Mouse (Mus musculus) cortical plate, adult 2 months (tissue): ENCODE measurements around the gene Ebpl.

ENCODE experiments used
- CTCF ChIP-seq: fragments of 200-500 bp; IDR thresholded peaks from 2 replicates; pipeline ENCODE4 v1.5.1; 2011; ENCODE audit warnings: mild to moderate bottlenecking, control low read depth, low read length; ENCODE audit not compliant: insufficient read depth; ENCODE audit errors: extremely low read depth
- POLR2A ChIP-seq: fragments of 200-500 bp; IDR thresholded peaks from 2 replicates; pipeline ENCODE4 v1.6.1; 2011; ENCODE audit warnings: mild to moderate bottlenecking, low read length, control low read depth; ENCODE audit not compliant: insufficient read depth; ENCODE audit errors: extremely low read depth

- TF ChIP-seq POLR2A: no peak
- no peak for TF ChIP-seq CTCF
Observed at GRCm38 (mm10) chr14:61410020-61410419, 49.8 kb upstream of the Ebpl start.
